Mouse (Mus musculus) midbrain, embryonic 16.5 days (tissue): ENCODE measurements at regions not wholly inside any gene's neighbourhood (a gene's known extent, or its start where the extent isn't known, plus 50 kb on each side); places are given as distances from the start of the nearest gene placed in this dataset.

Experiments used
- ATAC-seq: fragments of 200-750 bp; cut with Nextera tagmentation; 2 replicates; pipeline ENCODE4 v1.8.0; 2017; ENCODE audit warnings: moderate TSS enrichment
- H3K27ac ChIP-seq: fragments of 300-500 bp; sonication (generic); 2 replicates; pipeline ENCODE4 v1.5.1; 2014; ENCODE audit warnings: mild to moderate bottlenecking, low read length, mixed read lengths
- H3K27me3 ChIP-seq: fragments of 300-500 bp; sonication (generic); 2 replicates; pipeline ENCODE4 v1.6.1; 2014; ENCODE audit warnings: low read depth, low read length, mixed read lengths; ENCODE audit not compliant: control insufficient read depth, insufficient read depth
- H3K36me3 ChIP-seq: fragments of 300-500 bp; sonication (generic); 2 replicates; pipeline ENCODE4 v1.6.1; 2014; ENCODE audit warnings: mild to moderate bottlenecking, low read length, moderate library complexity, mixed read lengths; ENCODE audit not compliant: control insufficient read depth, insufficient read depth
- H3K4me1 ChIP-seq: fragments of 300-500 bp; sonication (generic); 2 replicates; pipeline ENCODE4 v1.6.1; 2014; ENCODE audit warnings: mild to moderate bottlenecking, low read length, mixed read lengths; ENCODE audit not compliant: control insufficient read depth, insufficient read depth
- H3K4me2 ChIP-seq: fragments of 300-500 bp; sonication (generic); 2 replicates; pipeline ENCODE4 v1.6.1; 2014; ENCODE audit warnings: mild to moderate bottlenecking, low read length, mixed read lengths
- H3K4me3 ChIP-seq: fragments of 300-500 bp; sonication (generic); 2 replicates; pipeline ENCODE4 v1.5.1; 2014; ENCODE audit warnings: low read depth, mild to moderate bottlenecking, low read length, moderate library complexity, mixed read lengths
- H3K9ac ChIP-seq: fragments of 300-500 bp; sonication (generic); 2 replicates; pipeline ENCODE4 v1.6.1; 2014; ENCODE audit warnings: low read depth, low read length, mixed read lengths
- H3K9me3 ChIP-seq: fragments of 300-500 bp; sonication (generic); replicated peaks from 2 replicates; pipeline ENCODE4 v1.6.1; 2014; ENCODE audit warnings: mild to moderate bottlenecking, low read length, mixed read lengths; ENCODE audit not compliant: control insufficient read depth, poor library complexity, severe bottlenecking
- WGBS: fragments of 180-500 bp; shearing (Covaris S2); extraction: QIAGEN DNeasy Blood & Tissue Kit; methylation state at CpG from one replicate; pipeline ENCODE4 v1.1.7; 2014; 5-methylcytosine and 5-hydroxymethylcytosine counted together

DNA sequence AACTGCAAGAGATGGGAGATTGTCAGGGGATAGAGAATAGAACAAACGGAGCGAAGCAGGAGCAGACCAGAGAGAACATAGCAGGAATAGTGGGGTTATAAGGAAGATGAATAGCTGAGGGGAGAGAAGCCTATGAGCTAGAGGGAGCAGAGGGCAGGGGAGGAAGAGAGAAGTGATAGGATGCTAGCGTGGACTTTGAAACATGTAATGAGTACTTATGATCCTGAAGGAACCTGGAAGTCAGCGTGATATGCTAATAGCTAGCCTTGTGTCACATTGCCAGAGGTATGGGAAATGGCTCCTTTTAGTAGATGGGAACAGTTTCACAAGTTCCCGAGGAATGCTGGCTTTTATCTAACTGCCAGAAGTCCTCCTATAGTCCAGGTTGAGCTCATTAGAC is 51.8 kb downstream of the Calml3 start:
- H3K9ac ChIP-seq: no peak overlapping the region
- no peak overlapping the region for H3K4me2 ChIP-seq
- WGBS: 86% methylated on average over 5 of the region's 5 CpGs
- H3K9me3 ChIP-seq: no peaks in the 10 kb centered on the region
- H3K27me3 ChIP-seq: no peaks in the 10 kb centered on the region
- H3K4me1 ChIP-seq: no peaks in the 10 kb centered on the region
- no peak overlapping the region for H3K4me3 ChIP-seq
- no peaks in the 10 kb centered on the region for H3K36me3 ChIP-seq
- H3K27ac ChIP-seq: no peak overlapping the region
- ATAC-seq: no peak

DNA sequence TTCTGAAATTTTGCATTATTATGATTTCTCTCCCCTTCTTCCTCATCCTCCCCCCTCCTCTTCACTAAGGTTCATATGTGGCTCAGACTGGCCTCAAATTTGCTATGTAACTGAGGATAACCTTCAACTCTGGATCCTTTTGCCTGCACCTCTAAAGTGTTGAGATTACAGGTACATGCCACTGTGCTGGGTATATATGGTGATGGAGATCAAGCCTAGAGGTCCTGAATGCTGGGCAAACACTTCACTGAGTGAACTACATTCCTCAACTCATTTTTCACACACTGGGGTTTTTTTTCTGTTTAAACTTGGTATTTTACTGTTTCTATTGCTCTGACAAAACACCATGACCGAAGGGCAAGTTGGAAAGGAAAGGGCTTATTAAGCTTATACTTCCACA is 52.9 kb downstream of the Calml3 start:
- no peak overlapping the region for H3K9ac ChIP-seq
- 83% methylated on average over 1 of the region's 1 CpGs for WGBS
- H3K9me3 ChIP-seq: no peaks in the 10 kb centered on the region
- ATAC-seq: no peak
- H3K27me3 ChIP-seq: no peaks in the 10 kb centered on the region
- no peak overlapping the region for H3K4me2 ChIP-seq
- H3K4me3 ChIP-seq: no peak overlapping the region
- no peaks in the 10 kb centered on the region for H3K4me1 ChIP-seq
- H3K36me3 ChIP-seq: no peaks in the 10 kb centered on the region
- H3K27ac ChIP-seq: no peak overlapping the region

DNA sequence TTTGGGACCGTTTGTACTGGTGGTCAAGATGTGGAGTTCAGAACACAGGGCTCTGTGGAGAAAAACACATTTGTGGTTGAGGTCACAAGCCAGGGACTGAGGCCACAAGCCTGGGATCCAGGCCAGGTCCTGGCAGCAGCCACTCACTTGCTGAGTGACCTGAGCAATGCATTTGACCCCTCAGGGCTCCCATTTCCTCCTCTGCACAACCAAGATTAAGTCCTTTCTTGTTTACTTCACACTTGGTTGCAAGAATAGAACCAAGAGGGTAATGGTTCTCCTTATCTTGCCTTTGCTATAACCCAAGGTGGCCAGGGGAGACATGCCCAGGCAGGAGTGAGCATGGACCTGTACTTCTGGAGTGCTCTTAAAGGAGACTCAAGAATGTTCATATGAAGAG is 53.4 kb downstream of the Calml3 start:
- 74% methylated on average over 1 of the region's 1 CpGs for WGBS
- Histone ChIP-seq H3K36me3 (no peaks in the 10 kb centered on the region), H3K4me2 (no peak overlapping the region)

DNA sequence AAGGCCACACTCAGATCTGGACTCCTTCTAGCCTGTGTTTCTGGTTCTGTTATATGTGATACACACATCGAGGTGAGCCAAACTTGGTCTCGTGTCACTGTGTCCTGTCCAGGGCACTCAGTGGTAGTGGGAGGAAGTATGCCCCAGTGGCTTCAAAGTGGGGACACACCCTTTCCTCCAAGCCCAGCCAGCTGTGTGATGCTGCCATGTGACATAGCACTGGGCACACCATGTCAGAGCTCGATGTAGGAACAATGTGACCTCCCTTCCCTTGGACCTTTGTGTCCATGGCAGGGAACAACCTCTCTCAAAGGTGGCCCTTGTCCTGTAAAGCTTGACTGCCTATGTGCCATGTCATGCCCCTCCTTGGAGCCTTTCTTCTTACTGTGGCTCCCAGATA is 54.5 kb downstream of the Calml3 start:
- Histone ChIP-seq H3K4me2 (no peak overlapping the region), H3K9ac (no peak overlapping the region), H3K27ac (no peak overlapping the region), H3K4me3 (no peak overlapping the region), H3K9me3 (no peaks in the 10 kb centered on the region), H3K36me3 (no peaks in the 10 kb centered on the region), H3K4me1 (no peaks in the 10 kb centered on the region), H3K27me3 (no peaks in the 10 kb centered on the region)
- ATAC-seq: no peak
- 93% methylated on average over 3 of the region's 3 CpGs for WGBS

More for the DNA sequence above, 53.4 kb downstream of the Calml3 start:
- H3K9me3 ChIP-seq: no peaks in the 10 kb centered on the region
- H3K27ac ChIP-seq: no peak overlapping the region
- H3K4me3 ChIP-seq: no peak overlapping the region
- H3K9ac ChIP-seq: no peak overlapping the region
- no peak for ATAC-seq
- no peaks in the 10 kb centered on the region for H3K27me3 ChIP-seq
- no peaks in the 10 kb centered on the region for H3K4me1 ChIP-seq

DNA sequence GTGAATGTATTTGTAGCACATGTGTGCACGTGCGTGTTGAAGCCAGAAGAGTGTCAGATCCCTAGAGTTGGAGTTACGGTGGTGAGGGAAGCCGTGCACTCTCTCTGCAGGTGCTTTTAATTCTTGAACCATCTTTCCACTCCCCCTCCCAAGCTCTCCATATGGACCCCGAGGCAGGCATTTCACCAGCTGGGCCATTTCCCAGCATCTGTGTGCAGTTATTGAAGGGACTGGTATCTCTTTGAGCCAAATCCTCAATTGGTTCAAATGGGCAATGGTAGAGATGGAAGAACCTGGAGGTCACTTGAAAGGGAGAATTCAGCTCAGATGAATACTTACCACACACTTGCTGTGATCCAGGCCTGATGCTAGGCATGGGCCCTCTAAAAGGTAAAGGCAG is 55.3 kb downstream of the Calml3 start:
- no peaks in the 10 kb centered on the region for H3K4me1 ChIP-seq
- 92% methylated on average over 5 of the region's 5 CpGs for WGBS
- no peak overlapping the region for H3K4me2 ChIP-seq
- H3K36me3 ChIP-seq: no peaks in the 10 kb centered on the region
- no peaks in the 10 kb centered on the region for H3K9me3 ChIP-seq
- no peak for ATAC-seq
- no peak overlapping the region for H3K27ac ChIP-seq
- H3K27me3 ChIP-seq: no peaks in the 10 kb centered on the region
- no peak overlapping the region for H3K9ac ChIP-seq
- H3K4me3 ChIP-seq: no peak overlapping the region

DNA sequence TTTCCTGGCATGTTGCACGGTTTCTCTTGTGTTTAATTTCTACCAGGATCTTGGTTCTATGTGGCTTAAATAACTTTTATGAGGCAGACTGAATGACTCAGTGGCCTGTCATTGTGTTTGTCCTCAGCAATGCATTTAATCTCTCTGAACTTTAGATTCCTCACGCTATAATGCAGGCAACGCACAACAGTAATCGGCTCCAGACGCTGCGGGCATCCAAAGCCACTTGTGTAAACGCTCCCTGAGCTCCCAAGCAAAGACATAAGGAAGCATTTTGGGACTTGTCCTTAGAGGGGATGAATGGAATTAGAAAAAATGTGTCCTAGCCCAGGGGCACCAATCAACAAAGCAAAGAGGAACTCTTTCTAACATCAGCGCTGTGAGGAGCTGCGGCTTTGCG is 57.6 kb downstream of the Calml3 start:
- WGBS: 37% methylated on average over 10 of the region's 10 CpGs
- no peak for ATAC-seq
- H3K9me3 ChIP-seq: no peaks in the 10 kb centered on the region
- peaks cover 6% of the 10 kb centered on the region for H3K4me1 ChIP-seq
- H3K4me2 ChIP-seq: 0 out of 2 replicates have a peak overlapping the region, but pooled peaks have one; percentile 17
- no peaks in the 10 kb centered on the region for H3K27me3 ChIP-seq
- no peaks in the 10 kb centered on the region for H3K36me3 ChIP-seq
- no peak overlapping the region for H3K4me3 ChIP-seq
- H3K9ac ChIP-seq: no peak overlapping the region
- no peak overlapping the region for H3K27ac ChIP-seq

DNA sequence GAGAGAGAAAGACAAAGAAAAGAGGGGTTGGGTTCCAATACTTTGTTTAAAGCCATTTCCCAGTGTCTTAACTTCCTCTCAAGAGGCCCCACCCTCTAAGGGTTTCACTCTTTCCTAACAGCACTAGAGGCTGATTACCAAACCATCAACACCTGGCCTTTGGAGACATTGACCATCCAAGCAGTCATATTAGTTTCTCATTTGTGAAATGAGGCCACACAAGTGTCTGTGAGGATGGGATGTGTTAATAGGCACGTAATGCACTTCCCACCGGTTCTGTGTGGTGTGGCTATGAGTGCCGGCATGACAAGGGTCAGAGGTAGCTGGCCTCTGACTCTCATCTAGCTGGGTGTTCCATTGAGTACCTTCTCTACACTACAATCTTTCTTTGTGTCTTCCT is 59.2 kb downstream of the Calml3 start:
- Histone ChIP-seq H3K4me1 (peaks cover 6% of the 10 kb centered on the region), H3K27me3 (no peaks in the 10 kb centered on the region), H3K9me3 (no peaks in the 10 kb centered on the region), H3K4me2 (no peak overlapping the region), H3K36me3 (no peaks in the 10 kb centered on the region), H3K9ac (no peak overlapping the region), H3K27ac (no peak overlapping the region), H3K4me3 (no peak overlapping the region)
- 76% methylated on average over 3 of the region's 3 CpGs for WGBS
- ATAC-seq: no peak

DNA sequence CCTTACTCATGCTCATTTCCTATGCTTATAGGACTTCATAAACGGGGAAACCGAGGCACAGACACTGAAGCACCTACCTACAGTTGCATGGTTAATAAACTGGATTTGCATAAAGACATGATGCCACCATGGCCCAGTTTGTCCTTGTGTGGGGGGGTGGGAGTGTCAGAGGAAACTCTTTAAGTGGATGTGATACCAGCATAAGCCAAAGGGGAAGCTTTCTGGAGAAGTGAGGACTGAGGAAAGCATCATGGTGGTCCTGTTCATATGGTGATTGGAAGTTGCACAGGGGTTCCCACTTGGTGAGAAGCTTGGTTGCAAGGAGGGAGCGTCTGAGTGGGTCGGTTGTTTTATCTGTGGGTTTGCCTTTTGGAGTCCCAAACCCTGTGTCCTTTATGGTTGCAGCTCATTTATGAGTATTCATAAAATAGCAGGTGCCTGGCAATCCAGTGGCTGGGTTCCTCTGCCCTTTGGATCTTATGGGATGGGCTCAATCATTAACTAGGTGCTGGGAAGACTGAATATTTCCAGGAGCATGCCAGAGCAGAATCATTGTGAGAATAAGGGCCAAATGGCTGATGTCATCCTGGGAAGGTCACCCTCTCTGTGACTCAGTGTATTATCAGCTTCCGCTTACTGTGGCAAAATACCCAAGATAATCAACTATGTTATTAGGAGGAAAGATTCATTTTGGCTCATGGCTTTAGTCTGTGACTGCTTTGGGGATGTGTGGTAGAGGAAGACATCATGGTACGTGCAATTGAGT is 60.2 kb downstream of the Calml3 start:
- no peak overlapping the region for H3K27ac ChIP-seq

DNA sequence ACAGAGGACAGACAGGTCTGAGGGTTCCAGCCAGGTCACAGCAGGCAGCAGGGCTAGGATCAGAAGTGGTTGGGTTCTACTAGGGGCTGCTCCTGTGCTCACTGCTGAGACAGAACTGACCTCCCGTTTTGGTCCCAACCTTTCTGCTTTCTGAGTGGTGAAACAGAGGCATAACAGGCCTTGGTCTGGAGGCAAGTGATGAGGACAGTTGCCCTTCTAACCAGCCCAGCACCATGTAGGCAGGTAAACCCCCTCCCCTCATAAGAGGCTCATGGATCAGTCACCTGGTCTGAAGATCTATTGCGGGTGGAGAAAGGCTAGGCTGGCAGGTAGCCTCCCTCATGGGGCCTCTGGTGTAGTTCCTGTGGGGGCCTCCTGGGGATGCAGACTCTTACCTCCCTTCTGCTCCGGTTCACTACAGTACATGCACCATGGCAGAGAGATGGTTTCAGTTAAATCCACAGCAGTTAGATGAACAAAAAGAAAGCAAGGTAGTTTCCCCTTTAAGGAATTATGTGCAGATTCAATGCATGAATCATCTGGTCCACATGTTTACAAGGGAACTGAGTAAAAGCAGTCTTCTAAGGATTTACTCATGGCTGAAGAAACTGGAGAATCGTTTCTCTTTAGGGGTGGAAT is 61.2 kb downstream of the Calml3 start:
- peak; percentile 67 for ATAC-seq
- H3K4me1 ChIP-seq: peaks cover 6% of the 10 kb centered on the region
- H3K9ac ChIP-seq: no peak overlapping the region; the same call in 1 of the 2 replicates
- H3K4me3 ChIP-seq: no peak overlapping the region
- WGBS: 48% methylated on average over 4 of the region's 4 CpGs
- no peaks in the 10 kb centered on the region for H3K9me3 ChIP-seq
- H3K36me3 ChIP-seq: no peaks in the 10 kb centered on the region
- H3K4me2 ChIP-seq: no peak overlapping the region
- H3K27ac ChIP-seq: 0 out of 2 replicates have a peak overlapping the region, but pooled peaks have one; percentile 11
- no peaks in the 10 kb centered on the region for H3K27me3 ChIP-seq

More for the DNA sequence above, 60.2 kb downstream of the Calml3 start:
- H3K9me3 ChIP-seq: no peaks in the 10 kb centered on the region
- no peaks in the 10 kb centered on the region for H3K36me3 ChIP-seq
- H3K9ac ChIP-seq: no peak overlapping the region
- H3K4me3 ChIP-seq: no peak overlapping the region
- H3K4me1 ChIP-seq: peaks cover 6% of the 10 kb centered on the region
- 96% methylated on average over 6 of the region's 6 CpGs for whole genome bisulfite sequencing
- H3K27me3 ChIP-seq: no peaks in the 10 kb centered on the region
- ATAC-seq: no peak
- H3K4me2 ChIP-seq: no peak overlapping the region
